Mouse (Mus musculus) heart, postnatal 4 days (tissue): Measurements from ENCODE around the gene Cdk5r2. TPM values are rescaled to one million over a fixed set of nuclear protein-coding genes. Genes with fewer than 3 reads are reported as not detected.
"Not testable (repeated sequence)": the region's sequence is repeated elsewhere in the genome, so short reads cannot be mapped to it uniquely, and the experiment has no call there.

Source experiments
- DNase-seq: peaks from one replicate; pipeline ENCODE4 v3.0.0; 2021
- total RNA-seq, 2 experiments: library from RNA; stranded (reverse); gene quantifications; 2 replicates each; pipeline ENCODE4 v1.2.3; 2021

Cdk5r2 gene
- not detected for total RNA-seq

DNA sequence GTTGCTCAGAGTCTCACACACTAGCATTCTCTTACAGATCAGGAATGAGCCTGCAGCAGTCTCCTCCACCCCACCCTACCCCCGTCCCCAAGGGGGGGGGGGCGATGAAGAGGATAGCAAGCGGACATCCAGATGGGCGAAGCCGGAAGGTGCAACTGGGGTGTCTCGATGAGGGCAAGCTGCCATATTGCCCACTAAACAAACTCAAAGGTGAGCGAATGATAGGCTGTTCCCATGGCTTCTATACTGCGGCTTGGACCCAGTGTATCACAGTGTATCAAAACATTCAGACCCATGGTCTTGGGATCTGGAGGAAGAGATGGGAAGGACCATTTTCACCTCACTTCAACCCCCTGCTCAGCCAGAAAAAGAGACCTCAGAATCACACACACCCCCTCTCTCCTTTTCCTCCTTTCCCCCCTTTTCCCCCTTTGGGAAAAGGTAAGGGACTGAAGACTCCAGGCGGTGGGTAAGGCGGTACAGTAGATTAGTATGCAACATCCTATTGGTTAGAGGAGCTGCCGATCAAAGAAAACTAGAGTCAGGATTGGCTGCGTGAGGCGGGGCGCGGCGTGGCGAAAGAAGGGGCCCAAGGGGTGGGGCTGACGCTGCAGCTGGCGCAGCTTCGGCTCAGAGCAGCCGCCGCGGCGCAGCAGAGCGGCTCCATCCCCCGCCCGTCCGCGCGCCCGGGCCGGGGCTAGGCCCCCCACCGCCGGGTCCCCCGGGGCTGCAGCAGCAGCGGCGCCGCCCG is at the start of gene Cdk5r2:
TSS of gene Cdk5r2 (plus strand) at position 629 of the 751 bp plus-strand sequence.
- DNase-seq: peak; percentile 78

- DNase-seq: no peak
Measured at GRCm38 (mm10) chr1:74805340-74805835, 49.3 kb upstream of the Cdk5r2 start.

- no peak for DNase-seq
Measured at GRCm38 (mm10) chr1:74805843-74806242, 48.9 kb upstream of the Cdk5r2 start.

DNA sequence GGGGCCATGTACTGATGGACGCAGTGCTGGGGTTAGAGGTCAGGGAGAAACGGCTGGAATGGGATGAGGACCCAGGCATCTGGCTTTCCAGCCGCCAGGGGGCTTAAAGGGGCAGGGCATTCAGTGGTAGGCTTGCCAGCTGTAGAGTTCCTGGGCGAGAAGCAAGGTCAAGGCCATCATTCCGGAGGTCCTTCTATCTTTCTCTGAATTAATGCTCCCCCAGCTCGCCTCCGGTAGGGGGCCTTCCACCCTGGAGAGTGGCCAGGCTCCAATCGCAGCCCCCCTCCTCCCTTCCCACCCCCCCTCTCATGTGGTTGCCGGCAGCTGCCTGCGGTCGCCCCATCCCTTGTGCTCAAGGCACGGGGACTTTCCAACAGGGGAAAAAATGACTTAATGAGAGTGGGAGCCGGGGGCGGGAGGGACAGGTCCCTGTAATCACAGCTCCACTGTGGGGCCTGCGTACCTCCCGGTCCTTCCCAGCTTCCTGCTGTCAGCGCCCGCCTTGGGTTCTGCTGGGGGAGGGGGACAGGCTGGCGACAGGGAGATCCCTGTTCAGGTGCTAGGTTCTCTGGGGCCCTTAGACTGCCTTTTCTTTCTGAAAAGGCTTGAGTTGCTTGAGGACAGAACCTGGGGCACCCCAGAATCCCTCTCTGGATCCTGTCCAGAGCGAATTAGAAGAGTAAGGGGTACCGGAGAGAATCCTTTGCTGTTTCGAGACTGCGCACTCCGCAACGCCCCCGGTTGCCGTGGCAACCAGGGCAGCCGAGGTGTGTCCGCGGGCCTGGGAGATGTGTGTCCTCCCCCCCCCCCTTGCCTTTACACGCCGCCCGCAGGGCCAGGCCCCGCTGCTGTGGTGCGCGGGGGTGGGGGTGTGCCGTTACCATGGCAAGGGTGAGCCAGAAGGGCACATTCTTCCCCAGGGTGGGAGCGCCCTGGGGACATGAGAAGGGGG is 48.1 kb upstream of the Cdk5r2 start:
- DNase-seq: peak; percentile 40

DNA sequence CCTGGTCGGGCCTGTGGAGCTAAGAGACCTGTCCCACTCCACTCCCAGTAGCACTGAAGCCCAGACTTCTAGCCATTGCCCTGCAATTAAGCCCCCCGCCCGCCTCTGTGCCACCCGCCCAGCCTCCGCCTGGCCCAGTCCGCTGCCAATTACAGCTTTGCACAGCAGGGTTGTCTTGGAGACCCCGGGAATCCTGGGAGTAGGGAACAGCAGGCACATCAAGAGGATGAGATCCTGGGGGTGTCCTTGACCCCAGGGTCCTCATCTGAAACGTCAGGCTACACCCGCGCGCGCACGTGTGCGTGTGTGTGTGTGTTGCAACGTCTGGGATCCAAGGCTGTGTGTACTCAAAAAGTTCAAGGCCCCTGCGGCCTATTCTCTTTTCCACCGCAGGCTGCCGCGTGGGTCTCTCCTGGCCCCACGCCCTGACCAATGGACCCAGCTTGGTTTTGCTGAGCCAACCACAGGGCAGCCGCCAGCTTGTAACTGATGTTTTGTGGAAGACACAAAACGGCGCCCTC is 47.1 kb upstream of the Cdk5r2 start:
- no peak for DNase-seq

DNA sequence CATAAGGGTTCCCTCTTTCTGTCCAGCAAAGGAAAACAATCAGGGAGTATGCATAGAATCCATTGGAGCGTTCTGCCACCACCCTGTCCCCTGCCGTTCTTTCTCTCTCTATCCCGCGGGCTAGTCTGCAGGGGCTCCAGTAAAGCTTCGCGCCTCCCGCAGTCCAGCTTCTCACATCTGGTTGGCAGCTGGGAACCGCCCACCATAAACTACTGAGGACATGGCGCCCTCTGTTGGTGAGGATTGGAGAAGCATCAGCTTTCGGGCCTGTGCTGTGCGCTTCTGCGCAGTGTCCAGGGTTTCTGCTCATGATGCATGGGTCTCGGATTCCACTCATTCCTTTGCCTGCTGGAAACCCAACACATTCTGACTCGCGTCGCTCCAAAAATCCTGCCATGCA is 46.7 kb upstream of the Cdk5r2 start:
- DNase-seq: peak; percentile 96

DNA sequence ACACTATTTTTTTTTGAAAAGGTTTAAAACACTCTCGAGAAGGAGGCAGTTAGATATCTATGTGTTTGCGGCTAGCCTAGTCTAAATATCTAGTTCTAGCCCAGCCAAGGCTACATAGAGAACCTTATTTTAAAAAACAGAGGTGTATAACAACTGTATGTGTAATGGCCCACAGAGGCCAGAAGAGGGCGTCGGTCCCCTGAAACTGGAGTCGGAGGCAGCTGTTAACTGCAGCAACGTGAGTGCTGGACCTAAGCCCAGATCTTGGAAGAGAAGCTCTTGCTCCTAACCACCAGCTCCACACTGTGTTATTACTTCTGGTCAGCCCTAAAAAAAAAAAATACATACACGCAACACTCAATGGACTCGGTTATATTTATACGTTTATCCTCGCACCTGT is 45.7 kb upstream of the Cdk5r2 start:
- no peak for DNase-seq

GRCm38 (mm10) chr1:74814931-74815647 is 39.6 kb upstream of the Cdk5r2 start:
- no peak for DNase-seq

DNA sequence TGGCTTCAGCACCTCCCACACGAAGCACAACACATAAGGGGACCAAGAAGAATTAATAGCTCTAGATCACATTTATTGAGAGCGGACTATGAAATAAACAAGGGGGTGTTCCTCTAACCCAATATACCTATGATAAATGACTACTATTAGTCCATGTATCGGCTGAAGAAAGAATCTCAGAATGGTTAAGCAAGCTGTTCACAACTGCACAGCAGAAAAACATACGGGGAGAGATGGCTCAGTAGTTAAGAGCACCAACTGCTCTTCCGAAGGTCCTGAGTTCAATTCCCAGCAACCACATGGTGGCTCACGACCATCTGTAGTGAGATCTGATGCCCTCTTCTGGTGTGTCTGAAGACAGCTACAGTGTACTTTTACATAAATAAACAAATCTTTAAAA is 38.8 kb upstream of the Cdk5r2 start:
- DNase-seq: not testable (repeated sequence)

DNA sequence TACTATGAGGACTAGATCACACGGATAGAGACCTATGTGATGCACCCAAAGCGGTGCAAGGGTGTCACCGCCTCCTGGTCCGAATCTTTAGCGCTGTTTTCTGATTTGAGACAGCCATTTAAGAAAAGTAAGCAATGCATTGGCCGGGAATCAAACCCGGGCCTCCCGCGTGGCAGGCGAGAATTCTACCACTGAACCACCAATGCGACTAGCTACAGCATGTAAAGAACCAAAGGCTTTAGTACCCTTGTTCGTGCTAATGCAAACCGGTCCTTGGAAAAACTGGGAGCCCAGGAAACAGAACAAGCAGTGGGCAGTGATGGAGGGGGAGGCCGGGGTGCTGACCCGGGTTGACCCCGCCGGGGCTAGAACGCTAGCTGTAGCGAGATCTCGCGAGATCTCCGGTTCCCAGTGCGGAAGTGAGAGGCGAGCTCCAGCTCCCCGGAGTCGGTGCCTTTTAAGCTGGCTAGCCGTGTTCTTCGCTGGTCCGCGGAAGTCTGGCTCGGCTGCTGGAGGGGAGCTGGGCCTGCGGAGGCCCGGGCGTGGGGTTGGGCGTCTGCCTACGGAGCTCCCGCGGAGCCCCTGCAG is 38.0 kb upstream of the Cdk5r2 start:
- DNase-seq: peak; percentile 94

DNA sequence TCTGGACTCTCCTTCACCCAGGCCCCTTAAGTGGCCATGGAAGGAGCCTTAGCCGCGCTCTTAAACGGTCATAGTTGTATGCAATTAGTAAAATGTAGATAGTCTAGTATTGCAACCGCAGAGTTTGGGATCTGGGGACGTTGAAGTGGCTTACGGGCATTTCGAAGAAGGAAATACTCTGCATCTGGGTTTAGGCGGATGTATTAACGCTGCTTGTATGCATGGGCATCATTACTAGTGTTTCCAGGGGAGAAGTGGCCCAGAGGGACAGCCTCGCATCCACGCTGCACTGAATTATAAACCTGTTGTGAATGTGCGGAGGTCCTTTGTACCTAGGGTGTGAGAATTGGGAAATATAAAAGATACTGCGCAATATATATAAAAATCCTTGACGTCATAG is 37.5 kb upstream of the Cdk5r2 start:
- no peak for DNase-seq

- no peak for DNase-seq
Measured at GRCm38 (mm10) chr1:74818509-74818908, 36.2 kb upstream of the Cdk5r2 start.

DNA sequence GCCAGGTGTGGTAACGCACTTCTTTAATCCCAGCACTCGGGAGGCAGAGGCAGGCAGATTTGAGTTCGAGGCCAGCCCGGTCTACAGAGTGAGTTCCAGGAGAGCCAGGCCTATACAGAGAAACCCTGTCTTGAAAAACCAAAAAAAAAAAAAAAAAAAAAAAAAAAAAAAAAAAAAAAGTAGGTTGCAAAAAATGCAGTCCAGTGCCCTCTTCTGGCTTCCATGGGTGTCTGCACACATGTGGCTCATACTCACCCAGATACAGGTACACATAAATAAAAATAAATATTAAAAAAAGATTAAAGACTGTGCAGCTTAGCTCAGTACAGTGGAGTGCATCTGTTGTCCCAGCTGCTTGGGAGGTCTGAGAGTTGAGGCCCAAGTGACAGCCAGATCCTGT is 31.1 kb upstream of the Cdk5r2 start:
- DNase-seq: not testable (repeated sequence)

- DNase-seq: no peak
Measured at GRCm38 (mm10) chr1:74824518-74825302, 30.0 kb upstream of the Cdk5r2 start.

DNA sequence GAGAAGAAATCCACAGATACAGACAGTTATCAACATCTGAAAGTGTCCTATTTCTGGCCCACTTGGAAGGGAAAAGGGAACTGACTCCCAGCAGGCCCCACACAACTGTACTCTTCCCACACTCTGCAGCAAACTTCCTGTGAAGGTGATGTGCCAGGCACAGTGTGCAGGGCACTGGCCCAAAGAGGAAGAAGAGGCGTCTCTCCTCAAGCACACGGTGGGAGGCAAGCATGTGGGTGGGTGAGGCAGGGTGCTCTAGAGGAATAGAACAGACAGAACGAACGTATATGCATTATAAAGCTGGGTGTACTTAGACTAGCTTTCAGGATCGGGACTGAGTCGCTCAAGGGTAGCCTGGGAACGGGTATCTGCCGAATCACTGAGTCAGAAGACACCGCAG is 24.7 kb upstream of the Cdk5r2 start:
- no peak for DNase-seq

GRCm38 (mm10) chr1:74833255-74833654 is 21.5 kb upstream of the Cdk5r2 start:
- no peak for DNase-seq

GRCm38 (mm10) chr1:74843090-74843489 is 11.6 kb upstream of the Cdk5r2 start:
- no peak for DNase-seq

GRCm38 (mm10) chr1:74846341-74846740 is 8.4 kb upstream of the Cdk5r2 start:
- no peak for DNase-seq

GRCm38 (mm10) chr1:74848946-74849345 is 5.8 kb upstream of the Cdk5r2 start:
- no peak for DNase-seq

DNA sequence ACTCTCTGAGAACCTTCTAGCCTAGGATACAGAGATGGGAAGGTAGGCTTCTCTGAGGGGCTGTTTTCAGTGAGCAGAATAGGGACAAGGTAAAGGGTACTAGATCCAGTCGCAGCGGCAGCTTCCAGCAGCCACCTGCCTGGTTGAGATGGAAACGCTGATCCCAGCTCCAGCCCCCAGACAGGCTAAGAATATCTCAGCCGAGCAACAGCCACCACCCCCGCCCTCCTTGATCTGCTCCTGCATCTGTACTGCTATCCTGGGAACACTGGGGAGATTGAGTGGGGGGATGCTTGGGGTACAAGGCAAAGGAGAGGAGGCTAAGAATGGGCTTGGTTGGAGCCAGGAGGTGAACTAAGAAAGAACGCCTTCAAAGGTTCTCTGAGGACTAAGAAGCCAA is 4.5 kb upstream of the Cdk5r2 start:
- DNase-seq: no peak
